Mouse (Mus musculus) bone marrow macrophage, adult 2 months (primary cell): ENCODE data around the gene Cdh4. TPM values are rescaled to one million over a fixed set of nuclear protein-coding genes. Genes with fewer than 3 reads are reported as not detected.

Source experiments
- H3K27ac ChIP-seq: 2 replicates; pipeline ENCODE4 v1.5.1; 2012; ENCODE audit warnings: low read depth, low read length; ENCODE audit not compliant: insufficient read depth
- H3K4me1 ChIP-seq: 2 replicates; pipeline ENCODE4 v1.6.1; 2012; ENCODE audit warnings: low read length; ENCODE audit not compliant: control insufficient read depth, insufficient read depth
- H3K4me3 ChIP-seq: 2 replicates; pipeline ENCODE4 v1.5.1; 2012; ENCODE audit warnings: mild to moderate bottlenecking, low read length, moderate library complexity; ENCODE audit not compliant: insufficient read depth
- CTCF ChIP-seq: IDR thresholded peaks from 2 replicates; pipeline ENCODE4 v1.5.1; 2012; ENCODE audit warnings: low read depth, mild to moderate bottlenecking, low read length, moderate library complexity
- POLR2A ChIP-seq: IDR thresholded peaks from 2 replicates; pipeline ENCODE4 v1.6.1; 2012; ENCODE audit warnings: mild to moderate bottlenecking, low read depth, low read length, borderline replicate concordance
- polyA plus RNA-seq: library from polyadenylated mRNA; stranded (reverse); fragments of >200 nt; gene quantifications from 2 replicates; pipeline ENCODE4 v1.2.4, GENCODE M21; 2012; ENCODE audit not compliant: missing spikeins, insufficient read depth, insufficient read length

Gene Cdh4
- polyA plus RNA-seq, 1 experiment: not detected

DNA sequence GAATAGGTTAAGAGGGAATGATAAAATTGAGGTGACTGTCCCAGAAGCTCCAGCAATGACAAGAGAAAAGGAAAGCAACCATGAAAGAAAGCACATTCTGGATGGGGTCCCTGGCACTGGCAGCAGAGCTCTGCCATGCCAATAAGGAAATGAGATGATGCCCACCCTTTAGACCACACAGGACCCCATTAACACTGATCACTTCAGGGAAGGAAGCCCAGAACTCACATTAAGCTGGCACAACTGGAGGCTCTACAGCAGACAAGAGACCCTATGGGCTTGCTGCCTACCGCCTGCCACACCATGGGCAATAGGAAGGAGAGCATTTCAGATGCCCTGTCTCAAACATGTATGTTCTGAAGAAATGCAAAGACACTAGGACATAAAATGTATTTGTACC, 499.5 kb downstream of the Cdh4 start:
- Histone ChIP-seq H3K4me1 (peaks cover 14% of the 10 kb centered on the region), H3K27ac (no peak overlapping the region), H3K4me3 (no peak overlapping the region)
- TF ChIP-seq CTCF (no peak), POLR2A (no peak)

DNA sequence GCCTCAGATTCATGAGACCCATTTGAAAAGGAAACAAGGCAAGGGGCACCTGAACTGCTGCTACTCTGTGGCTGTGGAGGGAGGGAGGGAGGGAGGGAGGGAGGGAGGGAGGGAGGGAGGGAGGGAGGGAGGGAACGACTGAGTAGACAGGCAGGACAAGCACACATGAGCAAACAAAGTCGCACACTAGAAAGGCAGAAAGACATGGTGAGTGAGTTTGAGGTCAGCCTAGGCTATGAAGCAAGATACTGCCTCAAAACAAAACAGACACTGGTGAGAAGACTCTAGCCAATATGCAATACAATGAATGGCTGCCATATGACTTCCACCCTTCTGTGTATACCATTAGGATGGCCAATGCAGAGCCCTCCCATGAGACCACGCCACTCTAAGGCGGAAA, 502.8 kb downstream of the Cdh4 start:
- no peak for TF ChIP-seq CTCF
- TF ChIP-seq POLR2A: no peak
- H3K4me1 ChIP-seq: peaks cover 10% of the 10 kb centered on the region
- no peak overlapping the region for H3K27ac ChIP-seq
- no peak overlapping the region for H3K4me3 ChIP-seq

DNA sequence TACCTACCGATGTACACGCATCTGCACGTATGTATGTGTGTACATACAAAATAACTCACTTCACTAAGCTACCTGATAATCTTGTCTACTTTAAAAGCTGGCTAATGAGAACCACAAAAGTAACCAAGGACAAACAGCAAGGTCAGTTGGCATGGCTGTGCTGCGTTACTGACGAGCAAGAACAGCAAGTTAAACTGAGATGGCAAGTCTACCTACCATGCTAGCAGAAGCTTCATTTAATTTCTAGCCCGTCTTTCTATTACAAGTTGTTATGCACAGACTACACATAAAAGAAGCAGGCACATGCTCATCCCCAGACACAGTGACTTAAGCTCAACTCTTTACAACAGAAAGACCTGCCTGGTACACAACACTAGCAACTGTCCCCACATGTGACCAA, 504.3 kb downstream of the Cdh4 start:
- Histone ChIP-seq H3K27ac (no peak overlapping the region), H3K4me3 (no peak overlapping the region), H3K4me1 (peaks cover 16% of the 10 kb centered on the region)
- no peak for TF ChIP-seq POLR2A
- no peak for TF ChIP-seq CTCF

DNA sequence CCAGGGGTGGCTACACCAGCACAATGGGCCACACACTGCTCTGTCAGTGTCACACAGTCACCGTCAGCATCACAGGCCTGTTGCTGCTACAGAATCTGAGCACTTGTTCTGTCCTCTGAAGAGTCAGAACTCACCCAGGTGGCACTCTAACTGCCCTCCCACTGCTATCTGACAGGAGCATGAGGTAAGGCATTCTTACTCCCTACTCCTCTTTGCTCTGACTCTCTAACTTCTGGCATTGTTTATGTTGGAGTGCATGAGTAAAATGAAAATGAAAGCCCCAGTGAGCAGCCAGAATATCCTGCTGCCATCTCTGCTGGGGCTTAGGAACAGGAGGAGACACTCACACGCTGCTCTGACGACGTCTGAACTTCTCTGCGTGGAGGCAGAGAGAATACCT, 505.4 kb downstream of the Cdh4 start:
- TF ChIP-seq POLR2A (no peak), CTCF (no peak)
- H3K4me1 ChIP-seq: peaks cover 19% of the 10 kb centered on the region
- H3K4me3 ChIP-seq: no peak overlapping the region
- H3K27ac ChIP-seq: no peak overlapping the region

DNA sequence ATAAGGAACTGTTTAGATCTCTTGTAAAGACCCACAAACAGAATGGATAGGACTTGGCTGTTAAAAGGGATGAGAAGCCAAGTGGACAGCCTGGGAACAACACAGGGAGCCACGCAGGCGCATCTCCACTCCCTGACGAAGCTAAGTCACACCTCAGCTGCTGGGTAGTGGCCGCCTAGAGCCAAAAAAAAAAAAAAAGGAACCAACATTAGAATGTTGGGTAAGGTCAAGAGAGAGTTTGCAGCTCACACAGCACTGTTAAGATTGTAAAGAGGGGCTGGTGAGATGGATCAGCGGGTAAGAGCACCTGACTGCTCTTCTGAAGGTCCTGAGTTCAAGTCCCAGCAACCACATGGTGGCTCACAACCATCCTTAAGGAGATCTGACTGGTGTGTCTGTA, 506.6 kb downstream of the Cdh4 start:
- Histone ChIP-seq H3K4me1 (peaks cover 23% of the 10 kb centered on the region), H3K4me3 (no peak overlapping the region), H3K27ac (no peak overlapping the region)
- TF ChIP-seq POLR2A: no peak
- TF ChIP-seq CTCF: no peak
